Mouse (Mus musculus): ENCODE results near the gene Cemip2. TPM values are rescaled to one million over a fixed set of nuclear protein-coding genes. Genes with fewer than 3 reads are reported as not detected.

The Cemip2 gene
- polyA plus RNA-seq, 1 experiment from 2014 or later: 52.1 TPM

DNA sequence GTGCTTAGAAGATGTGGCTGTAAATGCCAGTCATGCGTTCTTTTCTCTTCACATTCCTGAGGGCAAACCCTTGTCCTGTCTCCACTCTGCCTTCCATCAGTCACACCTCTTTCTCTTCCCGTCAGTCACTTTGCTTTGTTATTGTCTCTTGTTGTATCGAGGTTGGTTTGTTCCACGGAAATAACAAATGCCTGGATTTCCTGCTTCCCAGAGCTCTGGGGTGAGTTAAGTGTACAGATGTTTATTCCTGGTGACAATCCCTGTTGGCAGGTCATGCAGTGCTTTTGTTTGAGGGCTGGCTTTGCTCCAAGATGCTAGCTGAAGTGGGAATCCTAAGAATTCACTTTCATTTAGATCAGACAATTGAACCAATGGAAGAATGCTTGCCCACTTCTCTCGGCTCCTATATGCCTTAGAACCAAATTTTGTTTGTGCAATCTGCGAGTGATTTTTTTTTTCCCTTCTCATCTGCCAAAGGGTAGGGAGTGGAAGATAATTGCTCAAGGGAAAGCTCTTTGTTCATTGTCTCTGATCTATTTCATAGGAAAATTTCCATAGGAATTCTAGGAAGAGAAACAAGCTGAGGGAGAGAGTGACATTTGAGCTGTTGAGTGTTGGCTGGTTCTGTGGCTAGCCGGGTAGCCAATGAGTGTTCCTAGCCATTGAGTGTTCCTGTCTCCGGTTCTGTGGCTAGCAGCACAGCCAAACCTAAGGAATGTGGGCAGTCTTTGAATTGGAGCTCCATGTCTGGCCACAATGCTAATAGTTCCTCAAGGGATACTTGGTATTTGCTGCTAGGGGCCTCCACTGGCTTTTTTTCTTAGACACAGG lies 104.2 kb downstream of the Cemip2 start:
- Histone ChIP-seq H3K4me3 (ENCODE audit: low read depth, low read length) (no peak overlapping the region), H3K4me2 (ENCODE audit: low read depth, severe bottlenecking) (no peak overlapping the region), H3K4me1 (ENCODE audit: control insufficient read depth, insufficient read depth, low read length) (no peaks in the 10 kb centered on the region), H3K27ac (replicated peaks; ENCODE audit: low read depth, low read length) (no peak overlapping the region), H3K9me3 (ENCODE audit: control insufficient read depth, low read length) (no peaks in the 10 kb centered on the region), H3K27me3 (ENCODE audit: control insufficient read depth, insufficient read depth, low read length) (no peaks in the 10 kb centered on the region), H3K36me3 (ENCODE audit: control insufficient read depth, insufficient read depth, low read length) (no peaks in the 10 kb centered on the region), H3K9ac (ENCODE audit: low read length) (no peak overlapping the region)
- no peak for ATAC-seq (ENCODE audit: insufficient number of reproducible peaks, low FRiP score, low TSS enrichment, low read depth)
- WGBS: 38% methylated on average over 8 of the region's 8 CpGs
- peak; percentile 26 for DNase-seq (ENCODE audit: low spot score)

- H3K4me3 ChIP-seq (ENCODE audit: low read depth, low read length): no peak overlapping the region
- H3K27me3 ChIP-seq (ENCODE audit: control insufficient read depth, insufficient read depth, low read length): no peaks in the 10 kb centered on the region
- no peaks in the 10 kb centered on the region for H3K9me3 ChIP-seq (ENCODE audit: control insufficient read depth, low read length)
- 87% methylated on average over 3 of the region's 3 CpGs for WGBS
- no peak overlapping the region for H3K27ac ChIP-seq (replicated peaks; ENCODE audit: low read depth, low read length)
- H3K4me1 ChIP-seq (ENCODE audit: control insufficient read depth, insufficient read depth, low read length): no peaks in the 10 kb centered on the region
- no peak overlapping the region for H3K4me2 ChIP-seq (ENCODE audit: low read depth, severe bottlenecking)
- ATAC-seq (ENCODE audit: insufficient number of reproducible peaks, low FRiP score, low TSS enrichment, low read depth) (no peak), DNase-seq (ENCODE audit: low spot score) (no peak)
- no peaks in the 10 kb centered on the region for H3K36me3 ChIP-seq (ENCODE audit: control insufficient read depth, insufficient read depth, low read length)
- no peak overlapping the region for H3K9ac ChIP-seq (ENCODE audit: low read length)
Measured at GRCm38 (mm10) chr19:21883053-21883452, 104.9 kb downstream of the Cemip2 start.

GRCm38 (mm10) chr19:21883922-21884321 lies 105.8 kb downstream of the Cemip2 start:
- Histone ChIP-seq H3K27me3 (ENCODE audit: control insufficient read depth, insufficient read depth, low read length) (no peaks in the 10 kb centered on the region), H3K36me3 (ENCODE audit: control insufficient read depth, insufficient read depth, low read length) (no peaks in the 10 kb centered on the region), H3K27ac (replicated peaks; ENCODE audit: low read depth, low read length) (no peak overlapping the region), H3K4me2 (ENCODE audit: low read depth, severe bottlenecking) (no peak overlapping the region), H3K4me1 (ENCODE audit: control insufficient read depth, insufficient read depth, low read length) (no peaks in the 10 kb centered on the region), H3K9me3 (ENCODE audit: control insufficient read depth, low read length) (no peaks in the 10 kb centered on the region), H3K4me3 (ENCODE audit: low read depth, low read length) (no peak overlapping the region), H3K9ac (ENCODE audit: low read length) (no peak overlapping the region)
- WGBS: 74% methylated on average over 2 of the region's 2 CpGs
- ATAC-seq (ENCODE audit: insufficient number of reproducible peaks, low FRiP score, low TSS enrichment, low read depth): 0 out of 2 replicates have a peak, but pooled peaks have one; percentile 39
- no peak for DNase-seq (ENCODE audit: low spot score)

DNA sequence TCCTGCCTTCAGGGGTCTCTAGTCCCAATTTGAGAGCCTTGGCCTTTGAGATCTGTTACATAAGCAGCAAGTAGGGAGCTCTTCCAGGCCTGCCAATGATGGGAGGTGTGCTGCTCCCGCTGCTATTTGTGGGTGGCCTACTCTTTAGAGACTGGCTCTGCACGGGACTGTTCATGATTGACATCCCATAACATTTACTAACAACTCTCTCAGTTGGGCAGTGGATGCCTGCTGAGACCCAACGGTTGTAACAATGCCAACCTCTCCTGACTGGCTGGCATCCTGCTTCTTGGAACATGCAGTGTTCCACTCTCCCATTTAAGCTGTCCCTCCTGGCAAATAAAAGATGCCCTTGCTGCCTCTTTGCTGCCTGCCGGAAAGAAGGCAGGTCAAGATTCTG lies 106.2 kb downstream of the Cemip2 start:
- Histone ChIP-seq H3K27me3 (ENCODE audit: control insufficient read depth, insufficient read depth, low read length) (no peaks in the 10 kb centered on the region), H3K4me2 (ENCODE audit: low read depth, severe bottlenecking) (no peak overlapping the region), H3K4me1 (ENCODE audit: control insufficient read depth, insufficient read depth, low read length) (no peaks in the 10 kb centered on the region), H3K27ac (replicated peaks; ENCODE audit: low read depth, low read length) (no peak overlapping the region), H3K9ac (ENCODE audit: low read length) (no peak overlapping the region), H3K36me3 (ENCODE audit: control insufficient read depth, insufficient read depth, low read length) (no peaks in the 10 kb centered on the region), H3K4me3 (ENCODE audit: low read depth, low read length) (no peak overlapping the region), H3K9me3 (ENCODE audit: control insufficient read depth, low read length) (no peaks in the 10 kb centered on the region)
- 74% methylated on average over 4 of the region's 4 CpGs for WGBS
- no peak for ATAC-seq (ENCODE audit: insufficient number of reproducible peaks, low FRiP score, low TSS enrichment, low read depth)
- DNase-seq (ENCODE audit: low spot score): no peak

GRCm38 (mm10) chr19:21886166-21886657 lies 108.1 kb downstream of the Cemip2 start:
- 68% methylated on average over 4 of the region's 4 CpGs for WGBS
- H3K27me3 ChIP-seq (ENCODE audit: control insufficient read depth, insufficient read depth, low read length): no peaks in the 10 kb centered on the region
- no peak for ATAC-seq (ENCODE audit: insufficient number of reproducible peaks, low FRiP score, low TSS enrichment, low read depth)
- no peak overlapping the region for H3K9ac ChIP-seq (ENCODE audit: low read length)
- DNase-seq (ENCODE audit: low spot score): no peak
- no peak overlapping the region for H3K4me3 ChIP-seq (ENCODE audit: low read depth, low read length)
- no peaks in the 10 kb centered on the region for H3K36me3 ChIP-seq (ENCODE audit: control insufficient read depth, insufficient read depth, low read length)
- H3K9me3 ChIP-seq (ENCODE audit: control insufficient read depth, low read length): no peaks in the 10 kb centered on the region
- no peak overlapping the region for H3K4me2 ChIP-seq (ENCODE audit: low read depth, severe bottlenecking)
- H3K27ac ChIP-seq (replicated peaks; ENCODE audit: low read depth, low read length): no peak overlapping the region
- no peaks in the 10 kb centered on the region for H3K4me1 ChIP-seq (ENCODE audit: control insufficient read depth, insufficient read depth, low read length)

DNA sequence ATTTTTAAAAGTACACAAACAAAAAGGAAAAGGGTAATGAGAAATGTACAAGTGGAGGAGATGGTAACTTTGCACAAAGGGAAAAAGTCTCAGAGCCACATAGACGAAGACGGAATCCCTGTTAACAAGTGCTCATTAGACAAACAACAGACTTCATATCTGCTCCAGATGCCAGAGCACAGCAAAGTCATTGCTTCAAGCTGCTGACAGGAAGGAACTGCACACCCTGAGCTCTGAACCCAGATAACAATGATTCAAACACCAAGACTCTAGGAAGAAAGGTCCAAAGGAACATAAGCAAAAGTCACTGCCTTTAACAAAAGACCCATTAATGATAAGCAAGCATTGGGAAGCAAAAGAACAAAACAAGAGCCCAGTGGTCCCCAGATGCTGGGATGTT lies 112.6 kb downstream of the Cemip2 start:
- Histone ChIP-seq H3K36me3 (ENCODE audit: control insufficient read depth, insufficient read depth, low read length) (no peaks in the 10 kb centered on the region), H3K9me3 (ENCODE audit: control insufficient read depth, low read length) (no peaks in the 10 kb centered on the region), H3K4me2 (ENCODE audit: low read depth, severe bottlenecking) (no peak overlapping the region), H3K27me3 (ENCODE audit: control insufficient read depth, insufficient read depth, low read length) (no peaks in the 10 kb centered on the region), H3K9ac (ENCODE audit: low read length) (no peak overlapping the region), H3K4me3 (ENCODE audit: low read depth, low read length) (no peak overlapping the region), H3K4me1 (ENCODE audit: control insufficient read depth, insufficient read depth, low read length) (no peaks in the 10 kb centered on the region), H3K27ac (replicated peaks; ENCODE audit: low read depth, low read length) (no peak overlapping the region)
- 74% methylated on average over 2 of the region's 2 CpGs for whole genome bisulfite sequencing
- DNase-seq (ENCODE audit: low spot score): no peak
- no peak for ATAC-seq (ENCODE audit: insufficient number of reproducible peaks, low FRiP score, low TSS enrichment, low read depth)

GRCm38 (mm10) chr19:21894792-21895191 lies 116.7 kb downstream of the Cemip2 start:
- ATAC-seq (ENCODE audit: insufficient number of reproducible peaks, low FRiP score, low TSS enrichment, low read depth): no peak
- no peaks in the 10 kb centered on the region for H3K27me3 ChIP-seq (ENCODE audit: control insufficient read depth, insufficient read depth, low read length)
- H3K27ac ChIP-seq (replicated peaks; ENCODE audit: low read depth, low read length): no peak overlapping the region
- H3K36me3 ChIP-seq (ENCODE audit: control insufficient read depth, insufficient read depth, low read length): no peaks in the 10 kb centered on the region
- no peaks in the 10 kb centered on the region for H3K4me1 ChIP-seq (ENCODE audit: control insufficient read depth, insufficient read depth, low read length)
- no peaks in the 10 kb centered on the region for H3K9me3 ChIP-seq (ENCODE audit: control insufficient read depth, low read length)
- DNase-seq (ENCODE audit: low spot score): no peak
- H3K4me3 ChIP-seq (ENCODE audit: low read depth, low read length): no peak overlapping the region
- no peak overlapping the region for H3K9ac ChIP-seq (ENCODE audit: low read length)
- H3K4me2 ChIP-seq (ENCODE audit: low read depth, severe bottlenecking): no peak overlapping the region
- 95% methylated on average over 3 of the region's 3 CpGs for WGBS

- H3K4me1 ChIP-seq (ENCODE audit: control insufficient read depth, insufficient read depth, low read length): no peaks in the 10 kb centered on the region
- no peaks in the 10 kb centered on the region for H3K36me3 ChIP-seq (ENCODE audit: control insufficient read depth, insufficient read depth, low read length)
- no peak for DNase-seq (ENCODE audit: low spot score)
- ATAC-seq (ENCODE audit: insufficient number of reproducible peaks, low FRiP score, low TSS enrichment, low read depth): no peak
- H3K27me3 ChIP-seq (ENCODE audit: control insufficient read depth, insufficient read depth, low read length): no peaks in the 10 kb centered on the region
- no peak overlapping the region for H3K4me2 ChIP-seq (ENCODE audit: low read depth, severe bottlenecking)
- H3K9me3 ChIP-seq (ENCODE audit: control insufficient read depth, low read length): no peaks in the 10 kb centered on the region
- H3K9ac ChIP-seq (ENCODE audit: low read length): no peak overlapping the region
- WGBS: 90% methylated on average over 5 of the region's 5 CpGs
- no peak overlapping the region for H3K4me3 ChIP-seq (ENCODE audit: low read depth, low read length)
- H3K27ac ChIP-seq (replicated peaks; ENCODE audit: low read depth, low read length): no peak overlapping the region
Measured at GRCm38 (mm10) chr19:21895540-21895939, 117.4 kb downstream of the Cemip2 start.

All from limb, embryonic 11.5 days (tissue).